Mouse (Mus musculus) C2C12 (cell line): Measurements from ENCODE around the gene Pomgnt1. TPM values are rescaled to one million over a fixed set of nuclear protein-coding genes. Genes with fewer than 3 reads are reported as not detected.
A peak's percentile ranks its signal among the peaks of the same experiment; 100 is the strongest.

Source experiments
- H3K27me3 ChIP-seq: one replicate; pipeline ENCODE4 v1.6.1; 2011; ENCODE audit not compliant: control insufficient read depth, insufficient read depth, insufficient read length
- H3K36me3 ChIP-seq: one replicate; pipeline ENCODE4 v1.6.1; 2011; ENCODE audit not compliant: control insufficient read depth, insufficient read depth
- H3K4me3 ChIP-seq: one replicate; pipeline ENCODE4 v1.5.1; 2011; ENCODE audit warnings: mild to moderate bottlenecking, control low read depth; ENCODE audit not compliant: poor library complexity, insufficient read depth, severe bottlenecking
- H3K79me2 ChIP-seq: one replicate; pipeline ENCODE4 v1.6.1; 2011; ENCODE audit not compliant: control insufficient read depth, insufficient read depth
- H3K79me3 ChIP-seq: one replicate; pipeline ENCODE4 v1.6.1; 2011; ENCODE audit warnings: low read depth, control low read depth
- H3ac ChIP-seq: one replicate; pipeline ENCODE3; 2011; ENCODE audit warnings: low read depth; ENCODE audit not compliant: control insufficient read depth, insufficient read length
- CEBPB ChIP-seq: IDR thresholded peaks from one replicate; pipeline ENCODE4 v1.6.1; 2011; ENCODE audit warnings: low read depth, mild to moderate bottlenecking, control low read depth, moderate library complexity
- CTCF ChIP-seq: IDR thresholded peaks from one replicate; pipeline ENCODE4 v1.5.1; 2011; ENCODE audit not compliant: control insufficient read depth, insufficient read depth, insufficient read length
- FOSL1 ChIP-seq: IDR thresholded peaks from one replicate; pipeline ENCODE4 v1.8.0; 2011; ENCODE audit warnings: mild to moderate bottlenecking, low read length; ENCODE audit not compliant: poor library complexity, insufficient read depth, severe bottlenecking
- MAX ChIP-seq: IDR thresholded peaks from one replicate; pipeline ENCODE4 v1.6.1; 2011; ENCODE audit warnings: mild to moderate bottlenecking, control low read depth
- MYOD1 ChIP-seq: IDR thresholded peaks from one replicate; pipeline ENCODE4 v1.6.1; 2011; ENCODE audit warnings: low read depth; ENCODE audit not compliant: control insufficient read depth, insufficient read length
- MYOG ChIP-seq: IDR thresholded peaks from one replicate; pipeline ENCODE4 v1.6.1; 2011; ENCODE audit not compliant: control insufficient read depth, insufficient read length; ENCODE audit errors: extremely low read depth
- USF1 ChIP-seq: IDR thresholded peaks from one replicate; pipeline ENCODE4 v1.6.1; 2011; ENCODE audit warnings: low read depth, mild to moderate bottlenecking, control low read depth, moderate library complexity
- polyA plus RNA-seq: library from polyadenylated mRNA; unstranded; fragments of >200 nt; fragmentation: generic; extraction: Trizol; gene quantifications from one replicate; pipeline ENCODE4 v1.2.1, GENCODE M21; 2012; ENCODE audit warnings: missing spikeins

Pomgnt1 gene
- polyA plus RNA-seq, 1 experiment, result 60.4 TPM

DNA sequence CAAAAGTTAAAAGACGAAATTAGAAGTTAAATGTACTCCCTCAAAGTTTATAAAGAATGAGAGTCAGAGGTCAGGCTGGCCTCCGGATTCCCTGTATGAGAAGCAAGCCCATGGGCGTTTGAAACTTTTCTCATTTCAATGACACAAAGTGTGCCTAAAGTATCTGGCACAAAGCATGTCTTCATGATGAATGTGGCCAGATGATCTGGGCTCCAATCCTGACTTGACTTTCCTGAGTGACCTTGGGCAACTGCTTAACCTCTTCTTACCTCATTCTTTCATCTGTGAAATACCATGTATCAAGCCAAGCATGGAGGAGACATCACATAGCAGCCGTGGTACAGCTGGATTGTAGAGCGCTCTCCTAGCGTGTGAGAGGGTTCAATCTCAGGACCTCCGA lies 18.6 kb downstream of the Pomgnt1 start:
- no peaks in the 10 kb centered on the region for H3K27me3 ChIP-seq
- TF ChIP-seq MYOG (no peak), FOSL1 (no peak), CTCF (no peak), MAX (no peak), USF1 (no peak)

DNA sequence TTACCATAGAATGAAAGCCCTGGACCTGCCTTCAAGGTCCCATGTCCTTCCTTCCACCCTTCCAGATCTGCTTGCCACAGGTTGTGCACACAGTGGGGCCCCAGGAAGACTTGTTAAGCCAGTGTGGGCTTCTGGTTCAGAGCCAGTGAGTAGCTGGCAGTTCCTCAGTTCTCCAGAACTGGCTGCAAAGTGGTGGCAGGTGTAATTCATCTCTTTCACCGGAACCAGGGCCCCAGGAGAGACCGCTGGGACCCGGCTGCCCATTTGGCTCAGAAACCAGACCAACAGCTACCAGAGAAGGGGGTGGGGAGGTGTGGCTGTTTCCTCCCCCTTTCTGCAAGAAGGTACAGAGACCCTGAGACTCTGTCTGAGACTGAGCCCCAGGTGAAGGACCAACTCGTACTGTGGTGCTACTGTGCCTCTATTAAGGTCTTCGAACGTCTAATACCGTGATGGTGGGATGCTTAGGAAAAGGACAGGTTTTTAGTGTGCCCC lies 19.7 kb downstream of the Pomgnt1 start:
- TF ChIP-seq USF1 (no peak), MYOG (no peak), CTCF (no peak)
- Histone ChIP-seq H3K4me3 (no peak overlapping the region), H3K27me3 (no peaks in the 10 kb centered on the region), H3ac (no peak overlapping the region), H3K79me3 (no peaks in the 10 kb centered on the region), H3K79me2 (no peaks in the 10 kb centered on the region), H3K36me3 (no peaks in the 10 kb centered on the region)

More for the DNA sequence above, 18.6 kb downstream of the Pomgnt1 start:
- H3K79me3 ChIP-seq, result no peaks in the 10 kb centered on the region
- H3K36me3 ChIP-seq, result no peaks in the 10 kb centered on the region
- H3K4me3 ChIP-seq, result no peak overlapping the region
- H3K79me2 ChIP-seq, result no peaks in the 10 kb centered on the region
- H3ac ChIP-seq, result no peak overlapping the region

DNA sequence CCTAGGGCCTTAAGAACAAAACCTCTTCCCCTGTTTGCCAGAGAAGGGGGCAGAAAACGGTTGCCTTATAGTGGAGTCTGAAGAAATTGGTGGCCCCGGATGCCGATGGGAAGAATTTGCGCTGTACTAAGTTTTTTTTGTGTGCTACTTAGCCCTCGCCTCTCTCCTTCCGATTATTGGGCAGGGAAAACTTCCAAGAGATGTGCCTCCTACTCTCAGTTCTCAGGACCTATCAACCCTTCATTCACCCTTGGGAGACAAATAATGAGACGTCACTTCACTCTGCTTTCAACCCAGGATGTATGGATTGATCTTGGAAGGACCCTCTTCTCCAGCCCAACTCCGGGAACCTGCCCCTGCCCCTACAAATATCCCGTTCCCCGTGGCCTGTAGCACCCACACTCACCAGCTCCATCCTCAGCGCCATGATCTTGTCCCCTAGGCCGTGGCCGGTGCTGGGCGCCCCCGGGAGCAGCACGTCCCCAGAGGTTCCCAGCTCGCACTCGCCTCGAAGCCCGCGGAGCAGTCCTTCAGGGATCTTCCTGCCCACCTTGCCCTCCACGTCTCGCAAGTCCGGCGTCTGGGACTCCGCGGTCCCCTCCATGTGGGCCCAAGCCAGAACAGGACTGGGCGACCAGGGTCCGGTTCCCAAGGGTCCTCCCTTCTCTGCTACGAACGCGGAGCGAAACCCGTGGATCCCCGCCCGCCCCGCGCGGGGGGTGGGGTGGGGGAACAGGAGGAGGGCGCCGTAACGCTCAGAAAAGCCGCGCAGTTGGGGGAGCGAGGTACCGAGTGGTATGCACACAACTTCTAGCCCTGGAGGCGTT lies 20.5 kb downstream of the Pomgnt1 start:
- no peaks in the 10 kb centered on the region for H3K79me2 ChIP-seq
- H3ac ChIP-seq, result peak overlapping the region; percentile 60
- no peaks in the 10 kb centered on the region for H3K79me3 ChIP-seq
- TF ChIP-seq MYOG, result no peak
- no peak for TF ChIP-seq MAX
- TF ChIP-seq CEBPB, result no peak
- no peak for TF ChIP-seq CTCF
- no peak for TF ChIP-seq USF1
- TF ChIP-seq FOSL1, result no peak
- TF ChIP-seq MYOD1, result no peak
- H3K27me3 ChIP-seq, result no peaks in the 10 kb centered on the region
- H3K4me3 ChIP-seq, result peak overlapping the region; percentile 50
- H3K36me3 ChIP-seq, result no peaks in the 10 kb centered on the region

DNA sequence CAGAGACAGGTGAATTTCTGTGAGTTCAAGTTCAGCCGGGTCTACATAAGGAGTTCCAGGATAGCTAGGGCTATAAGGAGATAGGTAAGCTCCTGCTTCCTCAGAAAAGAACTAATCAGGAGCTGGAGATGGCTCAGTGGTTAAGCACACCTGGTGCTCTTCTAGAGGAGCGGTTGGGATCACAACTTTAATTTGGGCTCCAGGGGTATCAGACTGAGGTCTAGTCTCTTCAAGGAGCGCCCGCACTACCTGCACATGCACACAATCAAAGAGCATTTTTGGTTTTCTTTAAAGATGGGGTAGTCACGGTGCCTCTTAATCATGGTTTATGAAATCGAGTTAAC lies 26.1 kb downstream of the Pomgnt1 start:
- TF ChIP-seq MYOG (no peak), USF1 (no peak), MYOD1 (no peak), FOSL1 (no peak), CTCF (no peak), MAX (no peak)
- Histone ChIP-seq H3K36me3 (peaks cover 29% of the 10 kb centered on the region), H3K4me3 (peak overlapping the region; percentile 57), H3K79me2 (peaks cover 36% of the 10 kb centered on the region), H3K27me3 (no peaks in the 10 kb centered on the region), H3ac (peak overlapping the region; percentile 99), H3K79me3 (peaks cover 13% of the 10 kb centered on the region)

DNA sequence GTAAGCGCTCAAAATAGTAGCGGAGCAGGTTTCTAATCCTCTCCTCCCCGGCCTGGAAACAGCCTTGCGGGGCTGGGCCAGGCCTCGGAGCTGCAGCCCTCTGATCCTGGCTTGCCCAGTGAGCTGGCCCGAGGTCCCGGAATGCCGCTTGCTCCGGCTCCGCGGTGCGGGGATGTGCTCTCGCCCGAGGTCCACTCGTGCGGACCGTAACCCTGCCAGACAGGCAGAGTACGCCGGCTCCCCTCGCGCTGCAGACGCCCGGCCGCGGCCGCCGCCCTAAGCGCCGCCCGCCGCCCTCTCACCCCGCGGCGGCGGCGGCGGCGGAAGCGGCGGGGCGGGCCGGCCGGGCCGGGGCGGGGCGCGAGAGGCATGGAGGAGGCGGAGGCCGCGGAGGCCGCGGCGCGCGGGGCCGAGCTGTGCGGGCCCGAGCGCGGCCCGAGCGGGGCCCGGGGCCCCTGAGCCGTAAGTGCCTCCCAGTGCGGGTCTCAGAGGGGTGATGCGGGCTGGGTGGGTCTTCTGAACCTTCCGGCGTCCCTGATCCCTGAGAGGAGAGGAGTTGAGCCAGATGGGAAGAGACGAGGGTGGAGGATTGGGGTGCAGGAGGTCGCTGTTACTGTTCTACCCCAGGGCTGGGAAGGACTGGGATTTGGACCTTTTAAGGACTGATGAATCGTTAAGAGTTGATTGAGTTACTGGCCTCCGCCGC lies 26.7 kb downstream of the Pomgnt1 start:
- no peaks in the 10 kb centered on the region for H3K27me3 ChIP-seq
- peaks cover 33% of the 10 kb centered on the region for H3K36me3 ChIP-seq
- peak overlapping the region; percentile 57 for H3K4me3 ChIP-seq
- TF ChIP-seq FOSL1 (no peak), MAX (peak; percentile 65)
- H3ac ChIP-seq, result peak overlapping the region; percentile 99
- peaks cover 36% of the 10 kb centered on the region for H3K79me2 ChIP-seq
- peaks cover 13% of the 10 kb centered on the region for H3K79me3 ChIP-seq

DNA sequence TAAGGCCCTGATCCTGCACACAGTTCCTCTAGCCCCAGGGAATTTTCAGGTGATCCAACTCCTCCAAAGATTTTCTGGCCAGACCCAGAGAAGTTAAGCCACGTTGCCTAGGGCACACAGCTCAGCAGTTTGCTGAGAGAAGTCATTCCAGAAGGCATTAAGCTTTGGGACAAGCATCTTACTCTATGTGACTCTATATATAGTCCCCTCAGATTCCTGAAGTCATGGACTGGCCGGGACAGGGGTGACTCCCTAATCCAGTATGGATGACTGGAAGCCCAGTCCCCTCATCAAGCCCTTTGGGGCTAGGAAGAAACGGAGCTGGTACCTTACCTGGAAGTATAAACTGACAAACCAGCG lies 27.2 kb downstream of the Pomgnt1 start:
- H3K36me3 ChIP-seq, result peaks cover 39% of the 10 kb centered on the region
- peaks cover 13% of the 10 kb centered on the region for H3K79me3 ChIP-seq
- peak overlapping the region; percentile 57 for H3K4me3 ChIP-seq
- H3K27me3 ChIP-seq, result no peaks in the 10 kb centered on the region
- H3K79me2 ChIP-seq, result peaks cover 36% of the 10 kb centered on the region
- TF ChIP-seq MAX (no peak), FOSL1 (no peak), MYOG (no peak), CEBPB (no peak), MYOD1 (no peak), USF1 (no peak), CTCF (no peak)
- H3ac ChIP-seq, result peak overlapping the region; percentile 89
